ENCODE assay signal across 11 mouse cellular contexts in the genomic region with DNA sequence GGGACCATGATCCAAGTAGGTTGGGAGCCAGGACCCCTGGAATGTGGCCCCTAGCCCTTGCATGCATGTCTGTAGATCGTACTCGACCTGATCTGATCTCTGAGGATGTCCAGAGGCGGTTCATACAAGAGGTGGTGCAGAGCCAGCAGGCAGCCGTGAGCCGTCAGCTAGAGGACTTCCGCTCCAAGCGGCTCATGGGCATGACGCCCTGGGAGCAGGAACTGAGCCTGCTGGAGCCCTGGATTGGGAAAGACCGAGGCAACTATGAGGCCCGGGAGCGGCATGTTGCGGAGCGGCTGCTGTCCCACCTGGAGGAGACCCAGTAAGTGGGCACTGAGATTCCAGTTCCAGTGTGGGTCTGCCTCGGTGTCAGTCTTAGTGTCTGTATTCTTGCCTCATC.
A peak's percentile ranks its signal among the peaks of the same experiment; 100 is the strongest.
DNase-seq lines count a peak whose midpoint lies in the region.
"Had no signal": no experiment of that assay in that cellular context is flagged by ENCODE, and none has a peak within 500 bp of the region (broad histone marks: within the 10 kb centered on the region; RNA-seq: fewer than 3 reads in every experiment).

No protein-coding gene starts in this region.

- peak; percentile 41 to 44 for DNase-seq in cerebellum, adult 18-20 months
- no peak for DNase-seq in cerebellum, postnatal 10 days
- peak; percentile 57 to 66 for DNase-seq in cerebellum, postnatal 25 days
- no peak for DNase-seq in cerebellum, adult 9-10 months
- DNase-seq in adipocyte (ENCODE audit: low spot score) = peak; percentile 7
- DNase-seq: adrenal gland, adult 2 months; adrenal gland, postnatal 10 days; adrenal gland, postnatal 25 days; B cell, adult 2 months; cerebellum, adult 11-12 months; embryo, embryonic 11 days had no signal

Comparison
In these comparisons a context has a peak if more than half of its experiments do, and no peak if none do; other contexts are left out.
1. DNase-seq: peak in cerebellum, adult 18-20 months (2 of 2), cerebellum, postnatal 25 days (2 of 2) and adipocyte (single experiment); none in cerebellum, postnatal 10 days (0 of 2) and cerebellum, adult 9-10 months (single experiment).